Mouse (Mus musculus): ENCODE data around the gene Cpt1c. TPM values are rescaled to one million over a fixed set of nuclear protein-coding genes. Genes with fewer than 3 reads are reported as not detected.

Cpt1c gene
- polyA plus RNA-seq, 1 experiment from 2014 or later: 44.1 TPM

GRCm38 (mm10) chr7:45012011-45012410, 37.4 kb upstream of the Cpt1c start:
- H3K4me3 ChIP-seq: no peak overlapping the region
- 97% methylated on average over 6 of the region's 6 CpGs for WGBS
- H3K4me1 ChIP-seq: peaks cover 15% of the 10 kb centered on the region
- no peak overlapping the region for H3K9ac ChIP-seq
- no peaks in the 10 kb centered on the region for H3K27me3 ChIP-seq (replicated peaks)
- no peak overlapping the region; the same call in 1 of the 2 replicates for H3K4me2 ChIP-seq (replicated peaks)
- H3K27ac ChIP-seq: no peak overlapping the region
- no peaks in the 10 kb centered on the region for H3K9me3 ChIP-seq
- no peak for ATAC-seq (ENCODE audit: low FRiP score, low read depth)
- peaks cover 63% of the 10 kb centered on the region for H3K36me3 ChIP-seq

- H3K36me3 ChIP-seq: peaks cover 95% of the 10 kb centered on the region
- no peak overlapping the region for H3K27ac ChIP-seq
- no peak overlapping the region for H3K4me2 ChIP-seq (replicated peaks)
- WGBS: 95% methylated on average over 19 of the region's 19 CpGs
- H3K9ac ChIP-seq: no peak overlapping the region
- H3K4me1 ChIP-seq: peaks cover 3% of the 10 kb centered on the region; the same call in 1 of the 2 replicates
- H3K27me3 ChIP-seq (replicated peaks): no peaks in the 10 kb centered on the region
- no peak overlapping the region for H3K4me3 ChIP-seq
- ATAC-seq (ENCODE audit: low FRiP score, low read depth): no peak
- no peaks in the 10 kb centered on the region for H3K9me3 ChIP-seq
Observed at GRCm38 (mm10) chr7:45008411-45008810, 33.8 kb upstream of the Cpt1c start.

GRCm38 (mm10) chr7:45007846-45008245, 33.2 kb upstream of the Cpt1c start:
- WGBS: 96% methylated on average over 30 of the region's 30 CpGs

GRCm38 (mm10) chr7:45007141-45007540, 32.5 kb upstream of the Cpt1c start:
- H3K9ac ChIP-seq: 0 out of 2 replicates have a peak overlapping the region, but pooled peaks have one; percentile 8
- H3K4me3 ChIP-seq: no peak overlapping the region
- peaks cover 95% of the 10 kb centered on the region for H3K36me3 ChIP-seq
- no peak overlapping the region for H3K27ac ChIP-seq
- H3K27me3 ChIP-seq (replicated peaks): no peaks in the 10 kb centered on the region
- H3K4me2 ChIP-seq (replicated peaks): no peak overlapping the region
- no peak for ATAC-seq (ENCODE audit: low FRiP score, low read depth)
- 98% methylated on average over 29 of the region's 29 CpGs for WGBS
- peaks cover 3% of the 10 kb centered on the region; the same call in 1 of the 2 replicates for H3K4me1 ChIP-seq
- H3K9me3 ChIP-seq: no peaks in the 10 kb centered on the region

More at GRCm38 (mm10) chr7:45007846-45008245, 33.2 kb upstream of the Cpt1c start:
- H3K4me1 ChIP-seq: peaks cover 3% of the 10 kb centered on the region; the same call in 1 of the 2 replicates
- H3K9me3 ChIP-seq: no peaks in the 10 kb centered on the region
- H3K4me3 ChIP-seq: no peak overlapping the region
- no peak for ATAC-seq (ENCODE audit: low FRiP score, low read depth)
- H3K4me2 ChIP-seq (replicated peaks): no peak overlapping the region
- peaks cover 95% of the 10 kb centered on the region for H3K36me3 ChIP-seq
- no peak overlapping the region for H3K27ac ChIP-seq
- H3K9ac ChIP-seq: no peak overlapping the region
- no peaks in the 10 kb centered on the region for H3K27me3 ChIP-seq (replicated peaks)

- no peaks in the 10 kb centered on the region for H3K27me3 ChIP-seq (replicated peaks)
- no peak overlapping the region for H3K4me2 ChIP-seq (replicated peaks)
- H3K27ac ChIP-seq: no peak overlapping the region
- peaks cover 95% of the 10 kb centered on the region for H3K36me3 ChIP-seq
- H3K4me1 ChIP-seq: peaks cover 3% of the 10 kb centered on the region; the same call in 1 of the 2 replicates
- no peaks in the 10 kb centered on the region for H3K9me3 ChIP-seq
- H3K9ac ChIP-seq: no peak overlapping the region
- H3K4me3 ChIP-seq: no peak overlapping the region
- no peak for ATAC-seq (ENCODE audit: low FRiP score, low read depth)
- whole genome bisulfite sequencing: 98% methylated on average over 12 of the region's 12 CpGs
Observed at GRCm38 (mm10) chr7:45006503-45006902, 31.9 kb upstream of the Cpt1c start.

- H3K9ac ChIP-seq: no peak overlapping the region
- WGBS: 94% methylated on average over 6 of the region's 6 CpGs
- H3K36me3 ChIP-seq: peaks cover 98% of the 10 kb centered on the region
- H3K4me1 ChIP-seq: peaks cover 3% of the 10 kb centered on the region; the same call in 1 of the 2 replicates
- no peak overlapping the region for H3K27ac ChIP-seq
- no peaks in the 10 kb centered on the region for H3K9me3 ChIP-seq
- no peak for ATAC-seq (ENCODE audit: low FRiP score, low read depth)
- no peaks in the 10 kb centered on the region for H3K27me3 ChIP-seq (replicated peaks)
- H3K4me2 ChIP-seq (replicated peaks): no peak overlapping the region
- H3K4me3 ChIP-seq: no peak overlapping the region
Observed at GRCm38 (mm10) chr7:45005321-45005992, 30.8 kb upstream of the Cpt1c start.

GRCm38 (mm10) chr7:45004546-45004945, 29.9 kb upstream of the Cpt1c start:
- H3K27ac ChIP-seq: no peak overlapping the region
- peaks cover 98% of the 10 kb centered on the region for H3K36me3 ChIP-seq
- no peaks in the 10 kb centered on the region for H3K27me3 ChIP-seq (replicated peaks)
- peaks cover 6% of the 10 kb centered on the region for H3K4me1 ChIP-seq
- ATAC-seq (ENCODE audit: low FRiP score, low read depth): no peak
- no peak overlapping the region for H3K9ac ChIP-seq
- H3K4me2 ChIP-seq (replicated peaks): no peak overlapping the region
- H3K9me3 ChIP-seq: no peaks in the 10 kb centered on the region
- WGBS: 69% methylated on average over 3 of the region's 3 CpGs
- H3K4me3 ChIP-seq: no peak overlapping the region

GRCm38 (mm10) chr7:45002440-45002839, 27.8 kb upstream of the Cpt1c start:
- peaks cover 80% of the 10 kb centered on the region for H3K36me3 ChIP-seq
- no peak overlapping the region for H3K27ac ChIP-seq
- no peak overlapping the region for H3K9ac ChIP-seq
- H3K27me3 ChIP-seq (replicated peaks): no peaks in the 10 kb centered on the region
- 92% methylated on average over 7 of the region's 7 CpGs for WGBS
- peaks cover 19% of the 10 kb centered on the region for H3K4me1 ChIP-seq
- H3K4me3 ChIP-seq: no peak overlapping the region
- H3K4me2 ChIP-seq (replicated peaks): no peak overlapping the region
- H3K9me3 ChIP-seq: no peaks in the 10 kb centered on the region
- no peak for ATAC-seq (ENCODE audit: low FRiP score, low read depth)

- ATAC-seq (ENCODE audit: low FRiP score, low read depth): no peak
- no peak overlapping the region for H3K27ac ChIP-seq
- no peaks in the 10 kb centered on the region for H3K9me3 ChIP-seq
- no peak overlapping the region for H3K4me3 ChIP-seq
- H3K36me3 ChIP-seq: peaks cover 65% of the 10 kb centered on the region
- WGBS: 88% methylated on average over 21 of the region's 21 CpGs
- no peak overlapping the region for H3K4me2 ChIP-seq (replicated peaks)
- peaks cover 32% of the 10 kb centered on the region for H3K4me1 ChIP-seq
- H3K9ac ChIP-seq: no peak overlapping the region
- no peaks in the 10 kb centered on the region for H3K27me3 ChIP-seq (replicated peaks)
Observed at GRCm38 (mm10) chr7:45000539-45001114, 26.0 kb upstream of the Cpt1c start.

- no peak for ATAC-seq (ENCODE audit: low FRiP score, low read depth)
- whole genome bisulfite sequencing: 81% methylated on average over 11 of the region's 11 CpGs
- Histone ChIP-seq H3K4me3 (no peak overlapping the region), H3K27me3 (replicated peaks) (no peaks in the 10 kb centered on the region), H3K4me2 (replicated peaks) (peak overlapping the region; percentile 14; the same call in 1 of the 2 replicates), H3K9ac (no peak overlapping the region), H3K4me1 (peaks cover 31% of the 10 kb centered on the region), H3K36me3 (peaks cover 65% of the 10 kb centered on the region), H3K27ac (no peak overlapping the region), H3K9me3 (no peaks in the 10 kb centered on the region)
Observed at GRCm38 (mm10) chr7:44999753-45000152, 25.1 kb upstream of the Cpt1c start.

GRCm38 (mm10) chr7:44998501-44998955, 23.9 kb upstream of the Cpt1c start, which contains the start of gene Bcl2l12:
Bcl2l12 (minus strand) TSS chr7:44998712.
- peaks cover 65% of the 10 kb centered on the region for H3K36me3 ChIP-seq
- peaks cover 31% of the 10 kb centered on the region for H3K4me1 ChIP-seq
- peak within 1 kb of the TSS; percentile 71 for H3K9ac ChIP-seq
- H3K27ac ChIP-seq: peak within 1 kb of the TSS; percentile 37; the same call in 1 of the 2 replicates
- 6% methylated on average over 18 of the region's 18 CpGs for WGBS
- H3K9me3 ChIP-seq: no peaks in the 10 kb centered on the region
- H3K4me2 ChIP-seq (replicated peaks): peak within 1 kb of the TSS; percentile 77
- no peaks in the 10 kb centered on the region for H3K27me3 ChIP-seq (replicated peaks)
- peak within 1 kb of the TSS; percentile 60 for H3K4me3 ChIP-seq
- ATAC-seq (ENCODE audit: low FRiP score, low read depth): no peak

- 5% methylated on average over 15 of the region's 15 CpGs for WGBS
- Histone ChIP-seq H3K27ac (peak overlapping the region; percentile 37; the same call in 1 of the 2 replicates), H3K27me3 (replicated peaks) (no peaks in the 10 kb centered on the region), H3K9ac (peak overlapping the region; percentile 71), H3K4me3 (peak overlapping the region; percentile 60), H3K36me3 (peaks cover 65% of the 10 kb centered on the region), H3K4me2 (replicated peaks) (peak overlapping the region; percentile 77), H3K4me1 (peaks cover 31% of the 10 kb centered on the region), H3K9me3 (no peaks in the 10 kb centered on the region)
- ATAC-seq (ENCODE audit: low FRiP score, low read depth): no peak; the same call in 1 of the 2 replicates
Observed at GRCm38 (mm10) chr7:44997940-44998428, 23.3 kb upstream of the Cpt1c start.
